Mouse (Mus musculus) liver, adult 2 months (tissue): ENCODE data around the gene Fadd.

Experiments used
- CTCF ChIP-seq: fragments of 200-500 bp; IDR thresholded peaks from 2 replicates; pipeline ENCODE4 v1.5.1; 2011; ENCODE audit warnings: low read depth, low read length, control low read depth
- POLR2A ChIP-seq: fragments of 200-500 bp; IDR thresholded peaks from 2 replicates; pipeline ENCODE4 v1.6.1; 2011; ENCODE audit warnings: low read length, control low read depth; ENCODE audit not compliant: insufficient read depth; ENCODE audit errors: extremely low read depth

GRCm38 (mm10) chr7:144615343-144615742, 33.1 kb upstream of the Fadd start:
- TF ChIP-seq CTCF (no peak), POLR2A (no peak)
